Mouse (Mus musculus) embryonic stem cell, embryonic (primary cell): ENCODE measurements around the gene Lrit2.

Experiments
- CTCF ChIA-PET, 4 experiments: fragments of 300-600 bp in 2 of 4; fragments of 350-600 bp in 2 of 4; sonication (Branson Sonifier 250); formaldehyde crosslinking; loops; one replicate each; lab custom pipeline; 2022; ENCODE audit warnings: inconsistent platforms in 2 of 4; lab: Charles Lee
- POLR2A ChIA-PET, 4 experiments: fragments of 300-600 bp in 2 of 4; fragments of 350-600 bp in 2 of 4; sonication (Branson Sonifier 250); formaldehyde crosslinking; loops; one replicate each; lab custom pipeline; 2022; ENCODE audit warnings: antibody characterized with exemption in 4 of 4, inconsistent platforms in 1 of 4; lab: Charles Lee

The Lrit2 gene

GRCm38 (mm10) chr14:37067629-37068028, at the start of gene Lrit2:
Gene Lrit2 (plus strand): TSS chr14:37067929.
- ChIA-PET CTCF (interaction anchor here in 2 of 4 experiments (1.0 to 1.4 kb wide), 3 partner anchors 10 to 34 kb away, joined by 3 to 4 read pairs (median 3); no protein-coding TSS in a partner anchor), POLR2A (interaction anchor here in 1 of 4 experiments (1.6 kb wide), 1 partner anchor 67 kb away, joined by 4 read pairs; the partner anchor contains the start of gene Ghitm)

- POLR2A ChIA-PET, result no interaction called here
Observed at GRCm38 (mm10) chr14:37027248-37027933, 40.3 kb upstream of the Lrit2 start.

GRCm38 (mm10) chr14:37027951-37028350, 39.8 kb upstream of the Lrit2 start:
- ChIA-PET POLR2A (interaction anchor here in 1 of 4 experiments (0.8 kb wide), 1 partner anchor 10 kb away, joined by 3 read pairs; no protein-coding TSS in a partner anchor), CTCF (no interaction called here)

More at GRCm38 (mm10) chr14:37027248-37027933, 40.3 kb upstream of the Lrit2 start:
- CTCF ChIA-PET, result no interaction called here

GRCm38 (mm10) chr14:37028555-37028954, 39.2 kb upstream of the Lrit2 start:
- ChIA-PET POLR2A (interaction anchor here in 1 of 4 experiments (0.8 kb wide), 1 partner anchor 10 kb away, joined by 3 read pairs; no protein-coding TSS in a partner anchor), CTCF (interaction anchor here in 1 of 4 experiments (1.2 kb wide), 1 partner anchor 166 kb away, joined by 4 read pairs; no protein-coding TSS in a partner anchor)

GRCm38 (mm10) chr14:37032481-37033104, 35.1 kb upstream of the Lrit2 start:
- POLR2A ChIA-PET, result interaction anchor here in 3 of 4 experiments (0.6 to 1.6 kb wide), 5 partner anchors 25 to 76 kb away, joined by 3 to 6 read pairs (median 5); partner anchors contain the start of gene Ccser2 (in 1 of the 3)
- CTCF ChIA-PET, result interaction anchor here (0.6 to 2.2 kb wide), 34 partner anchors 10 to 301 kb away, joined by 3 to 35 read pairs (median 5); no protein-coding TSS in a partner anchor

- CTCF ChIA-PET, result interaction anchor here (0.6 to 2.2 kb wide), 48 partner anchors 9 to 438 kb away, joined by 3 to 35 read pairs (median 4); partner anchors contain the start of genes Ccser2 (in 1 of the 4), Lrit2 (in 1 of the 4) and Rgr (in 1 of the 4)
- POLR2A ChIA-PET, result interaction anchor here in 1 of 4 experiments (0.6 to 1.6 kb wide), 5 partner anchors 25 to 79 kb away, joined by 3 to 6 read pairs (median 3); partner anchors contain the start of gene Ccser2
Observed at GRCm38 (mm10) chr14:37033241-37033640, 34.5 kb upstream of the Lrit2 start.

- POLR2A ChIA-PET, result interaction anchor here in 2 of 4 experiments (0.6 to 1.6 kb wide), 2 partner anchors 23 to 164 kb away, joined by 3 to 6 read pairs; no protein-coding TSS in a partner anchor
- CTCF ChIA-PET, result interaction anchor here (0.7 to 2.2 kb wide), 13 partner anchors 16 to 341 kb away, joined by 3 to 35 read pairs (median 6); no protein-coding TSS in a partner anchor
Observed at GRCm38 (mm10) chr14:37034432-37034831, 33.3 kb upstream of the Lrit2 start.

- ChIA-PET POLR2A (interaction anchor here in 1 of 4 experiments (0.6 kb wide), 1 partner anchor 197 kb away, joined by 5 read pairs; no protein-coding TSS in a partner anchor), CTCF (interaction anchor here in 1 of 4 experiments (1.4 kb wide), 1 partner anchor 15 kb away, joined by 4 read pairs; no protein-coding TSS in a partner anchor)
Observed at GRCm38 (mm10) chr14:37048914-37049410, 18.8 kb upstream of the Lrit2 start, which contains the start of gene Rgr. Gene Rgr (minus strand): TSS chr14:37048964.

- CTCF ChIA-PET, result no interaction called here
- POLR2A ChIA-PET, result no interaction called here
Observed at GRCm38 (mm10) chr14:37064849-37065248, 2.9 kb upstream of the Lrit2 start.

- ChIA-PET POLR2A (no interaction called here), CTCF (interaction anchor here in 1 of 4 experiments (1.4 kb wide), 1 partner anchor 9 kb away, joined by 3 read pairs; no protein-coding TSS in a partner anchor)
Observed at GRCm38 (mm10) chr14:37066636-37067035, 1.1 kb upstream of the Lrit2 start.

- ChIA-PET CTCF (interaction anchor here in 1 of 4 experiments (1.0 kb wide), 1 partner anchor 11 kb away, joined by 4 read pairs; no protein-coding TSS in a partner anchor), POLR2A (interaction anchor here in 1 of 4 experiments (1.6 kb wide), 1 partner anchor 66 kb away, joined by 4 read pairs; the partner anchor contains the start of gene Ghitm)
Observed at GRCm38 (mm10) chr14:37068516-37068915, 787 bp downstream of the Lrit2 start.

GRCm38 (mm10) chr14:37080724-37081123, 13.0 kb downstream of the Lrit2 start:
- ChIA-PET CTCF (interaction anchor here in 1 of 4 experiments (0.6 kb wide), 1 partner anchor 1526 kb away, joined by 5 read pairs; no protein-coding TSS in a partner anchor), POLR2A (interaction anchor here in 2 of 4 experiments (0.6 to 1.1 kb wide), 2 partner anchors 54 to 112 kb away, joined by 3 to 6 read pairs; partner anchors contain the start of gene Ghitm (in 1 of the 2))

- CTCF ChIA-PET, result interaction anchor here in 1 of 4 experiments (0.5 kb wide), 1 partner anchor 288 kb away, joined by 3 read pairs; no protein-coding TSS in a partner anchor
Observed at GRCm38 (mm10) chr14:37083755-37084154, 16.0 kb downstream of the Lrit2 start.

GRCm38 (mm10) chr14:37094436-37094835, 26.7 kb downstream of the Lrit2 start:
- ChIA-PET CTCF (no interaction called here), POLR2A (no interaction called here)

More at GRCm38 (mm10) chr14:37083755-37084154, 16.0 kb downstream of the Lrit2 start:
- POLR2A ChIA-PET, result no interaction called here

GRCm38 (mm10) chr14:37095556-37095955, 27.8 kb downstream of the Lrit2 start:
- POLR2A ChIA-PET, result interaction anchor here in 2 of 4 experiments (0.8 to 1.4 kb wide), 2 partner anchors 8 to 39 kb away, joined by 3 read pairs; partner anchors contain the start of gene Ghitm (in 1 of the 2)
- CTCF ChIA-PET, result interaction anchor here in 1 of 4 experiments (0.6 kb wide), 1 partner anchor 645 kb away, joined by 3 read pairs; no protein-coding TSS in a partner anchor

- POLR2A ChIA-PET, result interaction anchor here in 3 of 4 experiments (0.6 to 1.7 kb wide), 10 partner anchors 8 to 1667 kb away, joined by 3 to 8 read pairs (median 4); partner anchors contain the start of gene Ghitm (in 2 of the 3)
- CTCF ChIA-PET, result interaction anchor here in 3 of 4 experiments (0.6 to 1.1 kb wide), 3 partner anchors 27 to 197 kb away, joined by 3 to 8 read pairs (median 3); no protein-coding TSS in a partner anchor
Observed at GRCm38 (mm10) chr14:37097956-37098530, 30.3 kb downstream of the Lrit2 start, which contains the start of gene Cdhr1. Gene Cdhr1 (minus strand): TSS chr14:37098347.

GRCm38 (mm10) chr14:37101531-37101930, 33.8 kb downstream of the Lrit2 start:
- POLR2A ChIA-PET, result interaction anchor here in 2 of 4 experiments (0.6 to 1.4 kb wide), 2 partner anchors 9 to 12 kb away, joined by 3 to 5 read pairs; partner anchors contain the start of gene 2610528A11Rik (in 1 of the 2)
- CTCF ChIA-PET, result interaction anchor here in 3 of 4 experiments (0.6 to 1.7 kb wide), 3 partner anchors 26 to 139 kb away, joined by 4 to 10 read pairs (median 4); no protein-coding TSS in a partner anchor
